Mouse (Mus musculus): ENCODE measurements around the gene Hivep2.

Gene Hivep2

DNA sequence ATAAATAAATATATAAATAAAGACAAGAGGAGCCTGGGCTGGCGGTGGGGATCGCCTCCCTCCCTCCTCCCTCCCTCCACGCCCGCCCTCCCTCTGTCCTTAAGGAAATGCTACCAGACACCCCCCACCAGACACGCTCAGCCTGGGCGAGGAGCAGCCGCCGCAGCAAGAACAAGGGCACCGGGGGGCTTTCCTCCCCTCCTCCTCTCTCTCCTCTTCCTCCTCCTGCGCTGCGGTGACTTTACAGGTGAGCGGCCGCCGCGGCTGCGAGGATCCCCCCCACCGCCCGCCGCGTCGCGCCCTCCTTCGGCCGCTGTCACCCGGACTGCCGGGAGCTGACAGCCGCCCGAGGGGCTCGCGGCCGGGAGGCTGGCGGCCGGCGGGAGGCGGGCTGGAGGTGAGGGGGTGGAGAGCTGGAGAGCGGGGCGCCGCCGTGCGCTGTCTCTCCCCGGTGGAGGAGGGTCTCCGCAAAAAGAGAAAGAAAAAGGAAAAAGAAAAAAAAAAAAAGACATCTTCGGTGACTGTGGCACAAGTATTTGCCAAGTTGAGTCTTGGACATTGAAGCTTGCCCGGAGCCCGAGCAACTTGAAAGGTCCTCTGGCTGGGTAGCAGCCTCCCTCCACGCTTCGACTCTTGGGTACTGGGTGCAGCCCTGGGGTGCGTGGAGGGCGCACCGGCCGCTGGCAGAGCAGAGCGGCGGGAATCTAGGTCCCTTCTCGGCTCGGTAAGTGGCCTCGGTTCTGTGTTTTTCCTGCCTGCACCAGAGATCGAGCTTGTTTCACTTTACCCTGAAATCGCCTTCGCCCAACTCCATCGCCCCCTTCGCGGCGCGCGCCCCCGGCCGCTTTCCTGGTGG lies at the start of gene Hivep2:
Gene Hivep2, plus strand, starts transcription at position 102 of the 856 bp plus-strand sequence.
- peak; percentile 23 for DNase-seq (ENCODE audit: low spot score)

GRCm38 (mm10) chr10:13916645-13917342 lies 49.1 kb upstream of the Hivep2 start:
- DNase-seq (ENCODE audit: low spot score) = peak; percentile 13

GRCm38 (mm10) chr10:13921641-13922385 lies 44.1 kb upstream of the Hivep2 start:
- no peak for DNase-seq (ENCODE audit: low spot score)

- no peak for DNase-seq (ENCODE audit: low spot score)
Measured at GRCm38 (mm10) chr10:13929306-13929705, 36.6 kb upstream of the Hivep2 start.

- DNase-seq (ENCODE audit: low spot score) = no peak
Measured at GRCm38 (mm10) chr10:13932147-13932546, 33.7 kb upstream of the Hivep2 start.

DNA sequence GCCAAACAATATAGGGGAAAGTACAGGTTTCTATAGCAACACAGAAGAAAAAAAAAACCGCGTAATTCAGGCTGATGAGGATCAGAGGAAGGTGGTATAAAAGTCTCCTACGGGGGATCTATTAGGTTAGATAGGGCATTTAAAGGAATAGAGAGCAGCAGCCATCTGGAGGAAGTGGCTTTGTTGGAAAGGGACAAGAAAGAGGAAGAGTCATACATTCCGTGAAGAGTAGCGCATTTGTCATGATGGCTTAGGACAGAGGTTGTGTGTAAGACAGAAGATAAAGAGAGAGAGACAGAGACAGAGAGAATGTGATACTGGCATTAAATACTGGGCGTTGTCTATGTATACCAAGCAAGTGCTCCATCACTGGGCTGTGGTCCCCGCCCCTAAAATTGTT lies 32.6 kb upstream of the Hivep2 start:
- DNase-seq (ENCODE audit: low spot score) = no peak

GRCm38 (mm10) chr10:13935646-13936045 lies 30.2 kb upstream of the Hivep2 start:
- DNase-seq (ENCODE audit: low spot score) = no peak

- no peak for DNase-seq (ENCODE audit: low spot score)
Measured at GRCm38 (mm10) chr10:13941406-13941805, 24.5 kb upstream of the Hivep2 start.

DNA sequence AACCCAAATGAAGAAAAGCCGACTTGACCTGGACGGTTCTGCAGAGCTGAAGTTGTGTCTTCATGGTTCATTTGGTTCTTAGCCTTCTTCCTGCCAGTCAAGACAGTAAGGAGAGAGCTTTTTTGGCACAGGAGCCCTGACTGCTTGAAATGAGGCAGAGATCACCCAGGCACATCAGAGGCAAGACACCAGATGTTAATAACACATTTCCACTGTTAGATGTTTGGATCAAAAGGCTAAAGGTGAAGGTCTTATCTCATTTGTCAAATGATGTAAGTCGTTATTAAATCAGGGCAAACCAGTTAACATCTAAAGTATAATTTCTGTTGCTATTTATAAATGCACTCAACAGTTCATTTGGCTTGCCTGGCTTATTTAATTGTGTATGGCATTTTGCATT lies 22.2 kb upstream of the Hivep2 start:
- DNase-seq (ENCODE audit: low spot score) = no peak

- no peak for DNase-seq (ENCODE audit: low spot score)
Measured at GRCm38 (mm10) chr10:13946498-13946897, 19.4 kb upstream of the Hivep2 start.

DNA sequence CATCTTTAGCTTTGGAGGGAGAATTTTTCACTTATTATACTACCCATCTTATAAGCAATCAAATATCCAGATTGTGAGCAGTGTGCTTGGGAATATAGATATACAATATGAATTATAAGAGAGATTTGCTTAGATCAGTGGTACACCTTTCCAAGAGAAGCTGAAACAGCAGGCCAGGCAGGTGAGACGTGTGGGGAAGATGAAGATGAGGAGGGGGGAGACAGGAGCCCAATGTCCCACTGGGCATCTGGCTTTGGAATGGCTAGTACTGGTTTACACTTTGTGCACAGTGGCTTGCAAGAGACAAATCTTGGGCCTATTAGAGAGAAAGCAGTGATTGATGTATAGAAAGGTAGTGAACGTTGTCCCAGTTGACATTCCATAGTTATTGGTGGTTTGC lies 2.9 kb upstream of the Hivep2 start:
- no peak for DNase-seq (ENCODE audit: low spot score)

- DNase-seq (ENCODE audit: low spot score) = no peak
Measured at GRCm38 (mm10) chr10:13963908-13964500, 1.9 kb upstream of the Hivep2 start.

- DNase-seq (ENCODE audit: low spot score) = peak; percentile 62
Measured at GRCm38 (mm10) chr10:13964501-13965281, 1.2 kb upstream of the Hivep2 start.

GRCm38 (mm10) chr10:13965316-13965973 lies 430 bp upstream of the Hivep2 start:
- peak; percentile 58 for DNase-seq (ENCODE audit: low spot score)

- peak; percentile 36 for DNase-seq (ENCODE audit: low spot score)
Measured at GRCm38 (mm10) chr10:13966830-13967450, 1.1 kb downstream of the Hivep2 start.

GRCm38 (mm10) chr10:13967451-13968233 lies 1.8 kb downstream of the Hivep2 start:
- DNase-seq (ENCODE audit: low spot score) = peak; percentile 42

DNA sequence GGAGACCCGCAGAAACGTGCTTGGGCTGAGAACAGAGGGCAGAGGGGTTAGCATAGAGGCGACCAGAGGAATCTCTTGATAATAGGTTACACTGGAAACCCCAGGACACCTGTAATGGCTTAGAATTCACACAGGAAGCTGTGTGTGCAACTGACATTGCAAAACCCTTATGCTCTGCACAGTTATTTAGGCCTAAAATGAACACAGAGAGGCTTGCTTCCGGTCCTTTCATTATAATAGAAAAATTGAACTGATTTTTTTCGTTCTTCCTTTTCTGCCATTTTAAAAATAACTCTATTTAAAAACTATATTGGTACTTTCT lies 2.3 kb downstream of the Hivep2 start:
- DNase-seq (ENCODE audit: low spot score) = no peak

DNA sequence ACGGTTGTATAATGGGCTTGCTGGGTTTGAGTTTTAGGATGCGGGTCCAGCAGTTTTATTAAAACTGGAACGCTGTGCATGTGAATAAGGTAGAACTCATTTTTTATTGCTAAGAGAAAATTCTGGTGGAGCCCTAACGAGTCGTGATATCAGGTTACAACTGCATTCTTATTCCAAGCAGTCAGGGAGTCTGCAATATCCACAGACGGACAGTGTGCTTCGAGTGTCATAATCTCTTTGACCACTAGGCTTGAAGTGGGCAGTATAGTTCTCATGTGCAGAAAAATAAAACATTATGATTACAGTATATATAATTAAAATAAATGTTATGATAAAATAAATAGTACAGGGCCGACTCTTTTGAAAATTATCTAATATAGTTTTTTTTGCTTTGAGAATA lies 3.1 kb downstream of the Hivep2 start:
- DNase-seq (ENCODE audit: low spot score) = no peak

- no peak for DNase-seq (ENCODE audit: low spot score)
Measured at GRCm38 (mm10) chr10:13970321-13970720, 4.4 kb downstream of the Hivep2 start.

- no peak for DNase-seq (ENCODE audit: low spot score)
Measured at GRCm38 (mm10) chr10:13971268-13971667, 5.4 kb downstream of the Hivep2 start.

Data from urinary bladder, postnatal 10 days (tissue).